Mouse (Mus musculus) spleen, adult 2 months (tissue): ENCODE measurements at regions not wholly inside any gene's neighbourhood (a gene's known extent, or its start where the extent isn't known, plus 50 kb on each side); places are given as distances from the start of the nearest gene placed in this dataset.
"Not testable (repeated sequence)": the region's sequence is repeated elsewhere in the genome, so short reads cannot be mapped to it uniquely, and the experiment has no call there.

Experiments used
- CTCF ChIP-seq: fragments of 200-500 bp; IDR thresholded peaks from 2 replicates; pipeline ENCODE4 v1.5.1; 2011; ENCODE audit warnings: mild to moderate bottlenecking, inconsistent platforms; ENCODE audit not compliant: insufficient read depth, insufficient read length, insufficient replicate concordance; ENCODE audit errors: extremely low read depth
- POLR2A ChIP-seq: fragments of 200-500 bp; IDR thresholded peaks from 2 replicates; pipeline ENCODE4 v1.6.1; 2011; ENCODE audit warnings: low read depth, low read length, inconsistent platforms

DNA sequence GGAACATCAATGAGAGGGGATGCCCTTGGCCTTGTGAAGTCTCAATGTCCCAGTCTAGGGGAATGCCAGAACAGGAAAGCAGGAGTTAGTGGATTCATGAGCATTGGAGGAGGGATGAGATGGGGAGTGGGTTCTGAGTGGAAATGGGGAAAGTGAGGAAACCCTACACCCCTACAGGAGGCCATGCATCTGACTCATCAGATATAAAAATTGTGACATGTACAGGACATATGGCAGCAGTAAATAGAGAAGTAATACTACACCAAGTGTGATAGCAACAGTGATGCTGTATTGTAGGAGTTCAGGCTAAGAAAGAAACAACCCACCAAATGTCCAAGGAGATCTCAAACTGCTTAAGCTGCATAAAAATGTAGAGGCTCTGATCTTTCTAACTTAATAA lies 582.7 kb upstream of the Zfp386 start:
- not testable (repeated sequence) for TF ChIP-seq CTCF, POLR2A
